Mouse (Mus musculus): ENCODE measurements at regions not wholly inside any gene's neighbourhood (a gene's known extent, or its start where the extent isn't known, plus 50 kb on each side); places are given as distances from the start of the nearest gene placed in this dataset.

- no peak for DNase-seq (ENCODE audit: extremely low read depth)
- in situ Hi-C loops (cut with MboI; ENCODE audit: low pct_ligation_motif_present, low pct_unique_long_range_greater_than_20kb, low sequenced_read_pairs) = no loop called here
- no peak overlapping the region for H3K4me3 ChIP-seq (replicated peaks in 1 of 3; ENCODE audit: low read depth in 2 of 3, low read length in 2 of 3, poor library complexity in 1 of 3)
- no peak overlapping the region for H3K4me2 ChIP-seq (ENCODE audit: insufficient read depth, low read depth, poor library complexity, severe bottlenecking)
- H3K36me3 ChIP-seq (replicated peaks in 1 of 2; ENCODE audit: control insufficient read depth in 1 of 2, insufficient read depth in 1 of 2, low read length in 1 of 2) = no peaks in the 10 kb centered on the region
- H3K27me3 ChIP-seq (replicated peaks) = no peaks in the 10 kb centered on the region
- H3K9ac ChIP-seq (ENCODE audit: insufficient read depth, low read depth) = no peak overlapping the region
- 0 out of 4 replicates have a peak, but pooled peaks cover 0 to 3% of the 10 kb centered on the region in 2 experiments for H3K4me1 ChIP-seq (ENCODE audit: control insufficient read depth in 1 of 2, insufficient read depth in 2 of 2)
- H3K9me3 ChIP-seq (replicated peaks; ENCODE audit: low read length) = peaks cover 12% of the 10 kb centered on the region
- TF ChIP-seq MAX (IDR thresholded peaks at IDR 0.05; ENCODE audit: low read length) (no peak), CHD2 (IDR thresholded peaks at IDR 0.05; ENCODE audit: low read length) (no peak), SMC3 (IDR thresholded peaks at IDR 0.05; ENCODE audit: low read depth, low read length) (no peak), IRF4 (IDR thresholded peaks at IDR 0.05; ENCODE audit: low read depth, low read length) (no peak), ETS1 (conservative IDR thresholded peaks at IDR 0.05; ENCODE audit: low read depth, low read length) (no peak), POLR2AphosphoS2 (IDR thresholded peaks at IDR 0.05; ENCODE audit: low read depth, low read length) (no peak)
- dilution Hi-C loops (cut with MboI; ENCODE audit: extremely low pct_ligation_motif_present, extremely low pct_unique_long_range_greater_than_20kb, low sequenced_read_pairs) = no loop called here
- no peak overlapping the region for H3K27ac ChIP-seq (ENCODE audit: insufficient read depth, low read depth)
- no peaks in the 10 kb centered on the region for H3K79me2 ChIP-seq (replicated peaks; ENCODE audit: control insufficient read depth, extremely low read depth, insufficient read depth, poor library complexity, severe bottlenecking)
Measured at GRCm38 (mm10) chr7:34584870-34585269, 71.7 kb downstream of the Kctd15 start.

GRCm38 (mm10) chr7:34580866-34581265, 75.7 kb downstream of the Kctd15 start:
- dilution Hi-C loops (cut with MboI; ENCODE audit: extremely low pct_ligation_motif_present, extremely low pct_unique_long_range_greater_than_20kb, low sequenced_read_pairs) = no loop called here

GRCm38 (mm10) chr7:34571295-34571694, 85.2 kb downstream of the Kctd15 start:
- Histone ChIP-seq H3K27me3 (replicated peaks) (no peaks in the 10 kb centered on the region), H3K4me2 (ENCODE audit: insufficient read depth, low read depth, poor library complexity, severe bottlenecking) (no peak overlapping the region), H3K4me1 (ENCODE audit: control insufficient read depth in 1 of 2, insufficient read depth in 2 of 2) (peaks cover 0 to 12% of the 10 kb centered on the region in 2 experiments; a peak in 2 of 4 replicates), H3K9ac (ENCODE audit: insufficient read depth, low read depth) (no peak overlapping the region), H3K27ac (ENCODE audit: insufficient read depth, low read depth) (no peak overlapping the region), H3K4me3 (replicated peaks in 1 of 3; ENCODE audit: low read depth in 2 of 3, low read length in 2 of 3, poor library complexity in 1 of 3) (no peak overlapping the region), H3K36me3 (replicated peaks in 1 of 2; ENCODE audit: control insufficient read depth in 1 of 2, insufficient read depth in 1 of 2, low read length in 1 of 2) (no peaks in the 10 kb centered on the region), H3K79me2 (replicated peaks; ENCODE audit: control insufficient read depth, extremely low read depth, insufficient read depth, poor library complexity, severe bottlenecking) (no peaks in the 10 kb centered on the region), H3K9me3 (replicated peaks; ENCODE audit: low read length) (peaks cover 3% of the 10 kb centered on the region)
- TF ChIP-seq IRF4 (IDR thresholded peaks at IDR 0.05; ENCODE audit: low read depth, low read length) (no peak), EP300 (IDR thresholded peaks at IDR 0.05; ENCODE audit: low read length) (no peak), MAZ (IDR thresholded peaks at IDR 0.05; ENCODE audit: low read depth, low read length) (no peak), ZMIZ1 (IDR thresholded peaks at IDR 0.05; ENCODE audit: low read depth, low read length) (no peak), ZC3H11A (IDR thresholded peaks at IDR 0.05; ENCODE audit: low read depth, low read length) (no peak), TCF12 (IDR thresholded peaks at IDR 0.05; ENCODE audit: low read depth, low read length) (no peak), CHD2 (IDR thresholded peaks at IDR 0.05; ENCODE audit: low read length) (no peak), CTCF (conservative IDR thresholded peaks at IDR 0.05 in 1 of 2, IDR thresholded peaks at IDR 0.05 in 1 of 2; ENCODE audit: low read depth in 2 of 2, low read length in 2 of 2) (no peak), GABPA (IDR thresholded peaks at IDR 0.05; ENCODE audit: insufficient replicate concordance, low read depth, low read length) (no peak), UBTF (IDR thresholded peaks at IDR 0.05; ENCODE audit: low read depth, low read length) (no peak)
- no peak for DNase-seq (ENCODE audit: extremely low read depth)
- in situ Hi-C loops (cut with MboI; ENCODE audit: low pct_ligation_motif_present, low pct_unique_long_range_greater_than_20kb, low sequenced_read_pairs) = no loop called here
- dilution Hi-C loops (cut with MboI; ENCODE audit: extremely low pct_ligation_motif_present, extremely low pct_unique_long_range_greater_than_20kb, low sequenced_read_pairs) = no loop called here

More at GRCm38 (mm10) chr7:34580866-34581265, 75.7 kb downstream of the Kctd15 start:
- no peaks in the 10 kb centered on the region for H3K36me3 ChIP-seq (replicated peaks in 1 of 2; ENCODE audit: control insufficient read depth in 1 of 2, insufficient read depth in 1 of 2, low read length in 1 of 2)
- H3K4me2 ChIP-seq (ENCODE audit: insufficient read depth, low read depth, poor library complexity, severe bottlenecking) = no peak overlapping the region
- H3K27ac ChIP-seq (ENCODE audit: insufficient read depth, low read depth) = no peak overlapping the region
- H3K9me3 ChIP-seq (replicated peaks; ENCODE audit: low read length) = peaks cover 10% of the 10 kb centered on the region
- H3K79me2 ChIP-seq (replicated peaks; ENCODE audit: control insufficient read depth, extremely low read depth, insufficient read depth, poor library complexity, severe bottlenecking) = no peaks in the 10 kb centered on the region
- no peak for DNase-seq (ENCODE audit: extremely low read depth)
- H3K4me1 ChIP-seq (ENCODE audit: control insufficient read depth in 1 of 2, insufficient read depth in 2 of 2) = 0 out of 4 replicates have a peak, but pooled peaks cover 0 to 3% of the 10 kb centered on the region in 2 experiments
- in situ Hi-C loops (cut with MboI; ENCODE audit: low pct_ligation_motif_present, low pct_unique_long_range_greater_than_20kb, low sequenced_read_pairs) = no loop called here
- no peak overlapping the region for H3K9ac ChIP-seq (ENCODE audit: insufficient read depth, low read depth)
- H3K4me3 ChIP-seq (replicated peaks in 1 of 3; ENCODE audit: low read depth in 2 of 3, low read length in 2 of 3, poor library complexity in 1 of 3) = no peak overlapping the region
- H3K27me3 ChIP-seq (replicated peaks) = no peaks in the 10 kb centered on the region
- TF ChIP-seq JUN (IDR thresholded peaks at IDR 0.05; ENCODE audit: insufficient read depth, low read depth, low read length) (no peak), CHD2 (IDR thresholded peaks at IDR 0.05; ENCODE audit: low read length) (no peak), CTCF (conservative IDR thresholded peaks at IDR 0.05 in 1 of 2, IDR thresholded peaks at IDR 0.05 in 1 of 2; ENCODE audit: low read depth in 2 of 2, low read length in 2 of 2) (no peak), RAD21 (IDR thresholded peaks at IDR 0.05; ENCODE audit: low read depth, low read length) (no peak), MAZ (IDR thresholded peaks at IDR 0.05; ENCODE audit: low read depth, low read length) (no peak), ELF1 (IDR thresholded peaks at IDR 0.05; ENCODE audit: low read depth, low read length) (no peak), NELFE (IDR thresholded peaks at IDR 0.05; ENCODE audit: low read depth, low read length) (no peak), KAT2A (IDR thresholded peaks at IDR 0.05; ENCODE audit: insufficient replicate concordance, low read length) (no peak)

All from CH12.LX (cell line).